Mouse (Mus musculus) activated CD4-positive, CD25-positive, alpha-beta regulatory T cell (primary cell): ENCODE measurements around the gene Rln3. TPM values are rescaled to one million over a fixed set of nuclear protein-coding genes. Genes with fewer than 3 reads are reported as not detected.

Source experiments
- polyA plus RNA-seq, 2 experiments: library from polyadenylated mRNA; unstranded; fragments of 100-300 nt; shearing (Covaris generic); gene quantifications; one replicate each; pipeline ENCODE4 v1.2.1; 2017

The Rln3 gene
- polyA plus RNA-seq, result 100 to 1,000 TPM; 167 to 253 TPM

DNA sequence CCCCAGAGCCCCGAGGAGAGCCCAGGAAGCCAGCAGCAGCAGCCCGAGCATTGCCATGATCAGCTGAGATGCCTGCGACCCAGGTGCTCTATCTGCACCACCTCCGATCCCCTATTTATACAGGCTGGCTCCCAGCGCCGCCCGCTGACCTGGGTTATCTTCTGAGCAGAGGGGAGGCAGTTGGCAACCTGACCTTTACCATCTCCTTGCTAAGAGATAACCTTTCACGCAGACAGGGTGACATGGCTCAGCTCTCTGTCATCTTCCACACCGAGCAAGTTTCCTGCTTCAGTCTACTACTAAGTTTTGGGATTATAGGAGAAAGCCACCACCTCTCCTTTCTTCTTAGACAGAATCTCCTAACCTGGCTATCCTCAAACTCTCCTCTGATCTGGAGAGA is at the start of gene Rln3:
Gene Rln3 (minus strand): TSS at position 101 of the 400 bp plus-strand sequence.

DNA sequence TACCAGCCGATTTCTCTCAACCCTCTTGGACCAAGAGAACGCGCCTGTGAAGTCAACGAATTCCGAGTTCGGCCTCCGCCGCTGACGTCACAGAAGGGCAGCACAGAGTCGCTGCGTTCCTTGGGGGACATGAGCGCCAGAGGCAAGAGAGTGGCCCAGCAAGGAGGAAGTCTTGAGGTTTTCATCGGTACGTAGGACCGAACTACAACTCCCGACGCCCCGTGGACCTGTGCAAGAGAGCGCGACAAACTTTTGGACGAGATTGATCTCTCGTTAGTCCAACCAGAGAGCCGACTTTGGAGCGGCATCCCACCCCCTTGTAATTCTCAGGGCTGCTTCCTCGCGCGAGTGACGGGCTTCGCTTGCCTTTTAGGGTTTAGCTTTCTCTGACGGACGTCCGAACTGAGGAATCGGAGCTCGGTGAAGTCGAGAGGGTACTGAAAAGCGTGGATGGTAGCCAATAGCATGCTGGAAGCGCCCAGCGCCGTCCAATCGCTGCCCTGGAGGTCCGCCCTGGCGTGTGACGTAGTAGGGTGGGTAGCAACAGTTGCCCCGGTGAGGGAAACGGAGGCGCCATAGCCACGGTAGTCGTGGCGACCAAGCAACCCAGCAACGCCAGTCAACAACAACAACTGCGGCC is 21.6 kb upstream of the Rln3 start, which contains the start of gene Rfx1:
Gene Rfx1 (plus strand): TSS at position 544 of the 640 bp plus-strand sequence.

DNA sequence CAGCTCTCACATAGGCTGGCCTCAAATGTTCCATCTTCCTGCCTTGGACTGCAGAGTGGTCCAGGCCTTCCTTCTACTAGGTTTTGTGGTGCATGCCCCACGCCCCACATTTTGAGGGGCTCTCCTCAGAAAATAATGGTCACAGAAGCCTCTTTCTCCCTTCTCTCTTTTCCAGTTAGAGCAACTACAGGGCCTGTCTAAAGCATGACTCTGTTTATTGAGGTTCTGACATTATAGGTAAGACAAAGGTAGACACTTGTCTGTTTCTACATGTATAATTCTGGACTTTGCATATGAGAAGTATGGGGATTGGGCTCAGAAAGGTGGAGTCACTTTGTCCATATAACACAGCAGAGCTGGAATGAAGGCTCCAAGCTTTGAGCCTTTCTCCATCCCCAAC is 20.2 kb upstream of the Rln3 start, which contains the start of gene Gm10643:
Gene Gm10643 (minus strand): TSS at position 101 of the 400 bp plus-strand sequence.

DNA sequence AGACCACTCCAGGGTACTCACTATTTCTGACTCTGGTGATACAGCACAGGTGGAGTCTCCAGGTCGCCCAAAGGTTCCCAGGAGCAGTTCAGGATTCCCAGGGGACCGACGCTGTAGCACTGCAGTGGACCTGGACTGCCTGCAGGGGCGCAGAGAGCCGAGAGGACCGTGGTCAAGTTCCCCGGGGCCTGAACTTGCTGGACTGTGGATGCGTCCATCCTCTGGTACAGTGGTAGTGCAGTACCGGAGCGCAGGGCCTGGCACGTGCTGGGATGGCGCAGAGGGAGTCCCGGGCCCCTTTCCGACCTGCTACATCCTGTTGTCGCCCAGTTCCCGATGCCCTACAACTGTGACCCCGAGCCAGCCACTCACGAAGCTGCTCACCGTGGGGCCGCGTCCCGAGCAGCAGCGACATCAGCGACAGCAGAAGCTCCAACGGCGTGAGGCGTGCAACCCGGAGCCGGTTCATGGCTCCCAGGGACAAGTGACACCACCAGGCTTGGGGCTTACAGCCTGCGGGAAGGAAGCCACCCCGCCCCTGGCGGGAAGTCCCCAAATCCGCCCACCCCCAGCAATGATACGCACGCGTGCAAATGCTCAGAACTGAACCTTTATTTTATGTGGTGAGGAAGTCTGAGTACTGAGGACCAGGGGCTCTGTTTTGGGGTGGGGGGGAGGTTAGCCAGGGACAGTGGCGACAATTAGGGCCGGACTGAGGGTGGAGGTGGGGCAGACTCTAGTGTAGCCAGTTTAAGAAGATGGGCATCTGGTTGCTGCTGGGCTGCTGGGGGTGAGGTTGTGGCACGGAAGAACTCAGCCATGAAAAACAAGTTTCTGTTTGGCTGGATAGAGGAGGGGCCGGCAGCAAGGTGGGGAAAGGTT is 2.5 kb downstream of the Rln3 start, which contains the start of gene Il27ra:
Gene Il27ra (minus strand): TSS at position 524 of the 882 bp plus-strand sequence.

DNA sequence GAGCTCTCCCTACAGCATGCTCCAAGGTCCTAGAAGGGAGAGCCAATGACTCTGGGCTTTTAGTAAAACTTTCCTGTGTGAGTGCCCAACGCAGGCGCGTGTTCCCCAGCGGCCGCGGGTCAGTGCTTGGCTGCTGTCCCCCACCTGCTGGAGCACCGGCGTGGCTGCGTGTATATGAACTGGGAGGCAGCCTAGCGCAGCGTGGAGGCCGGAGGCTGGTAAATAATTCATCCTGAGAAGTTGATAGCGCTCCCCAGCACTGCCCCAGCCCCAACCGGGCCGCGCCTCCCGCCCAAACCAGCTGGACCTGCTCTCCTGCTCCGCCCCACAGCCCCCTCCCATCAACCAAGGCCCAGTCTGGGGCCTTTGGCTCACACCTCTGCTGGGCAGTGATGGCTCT is 23.7 kb downstream of the Rln3 start, which contains the start of gene Palm3:
Gene Palm3 (plus strand): TSS at position 376 of the 400 bp plus-strand sequence.

DNA sequence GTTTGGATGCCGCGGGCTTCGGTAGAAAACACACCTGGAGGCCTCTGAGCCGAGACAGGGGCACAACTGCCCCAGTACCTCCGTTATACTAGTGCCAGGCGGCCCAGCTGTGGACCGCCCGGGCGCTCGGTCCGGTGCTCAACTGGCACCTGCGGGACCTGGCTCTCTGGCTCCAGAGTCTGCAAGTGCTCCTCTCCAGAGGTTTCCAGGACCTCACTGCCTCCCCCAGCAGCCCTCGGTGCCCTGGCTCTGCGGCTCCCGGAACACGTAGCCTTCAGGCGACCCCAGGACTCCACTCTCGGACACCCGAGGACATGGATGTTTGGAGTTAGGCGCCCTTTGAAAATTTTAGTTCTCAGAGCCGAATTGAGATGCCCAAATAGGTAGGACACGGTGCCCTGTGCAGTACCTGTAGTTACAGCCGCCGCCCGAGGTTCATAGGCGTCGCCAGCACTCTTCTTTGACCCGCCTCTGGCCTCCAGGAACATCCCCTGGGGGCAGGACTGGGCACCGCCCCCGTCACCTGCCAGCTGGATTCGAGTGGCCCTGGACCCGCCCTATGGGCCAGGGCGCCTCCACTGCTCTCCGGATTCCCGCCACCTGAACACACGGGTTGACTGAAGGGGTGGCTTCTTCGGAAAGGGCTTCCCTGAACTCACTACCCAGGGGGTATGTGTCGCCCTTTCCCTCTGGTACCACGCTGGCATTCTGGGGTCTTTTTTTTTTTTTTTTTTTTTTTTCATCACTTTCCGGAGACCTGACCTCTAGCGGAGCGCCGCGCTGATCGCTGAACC is 32.9 kb downstream of the Rln3 start, which contains the start of gene 2210011C24Rik:
Gene 2210011C24Rik (minus strand): TSS at position 467 of the 794 bp plus-strand sequence.

DNA sequence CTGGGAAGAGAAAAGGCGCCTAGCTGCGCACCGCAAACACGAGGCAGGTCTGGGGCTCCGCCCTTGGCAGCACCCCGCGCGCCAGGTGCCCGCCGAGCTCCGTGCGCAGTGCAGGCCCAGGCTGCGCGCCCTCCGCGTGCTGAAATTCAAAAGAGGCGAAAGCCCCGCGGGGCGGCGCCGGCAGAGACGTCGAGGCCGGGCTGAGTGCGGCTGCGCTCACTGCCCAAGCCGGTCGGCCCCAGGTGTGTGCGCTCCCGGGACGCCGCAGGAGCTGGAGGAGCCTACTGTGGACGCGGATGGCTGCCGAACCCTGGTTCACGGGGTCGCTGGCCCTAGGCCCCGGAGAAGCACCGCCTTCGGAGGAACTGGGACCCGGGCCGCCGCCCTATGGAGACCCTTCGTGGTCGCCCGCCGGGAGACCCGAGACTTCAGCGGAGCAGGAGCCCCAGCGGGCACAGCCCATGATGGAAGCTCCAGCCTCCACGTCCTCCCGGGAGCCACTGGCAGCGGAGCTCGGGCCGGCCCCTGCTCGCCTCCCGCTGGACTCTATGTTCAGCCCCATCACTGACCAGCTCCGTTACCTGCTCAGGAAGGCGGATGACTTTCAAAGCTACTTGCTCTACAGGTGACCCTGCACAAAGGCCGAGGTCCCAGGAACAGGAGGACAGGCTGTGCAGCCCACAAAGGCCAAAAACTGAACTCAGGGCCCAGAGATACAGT is 43.4 kb downstream of the Rln3 start, which contains the start of gene 1700067K01Rik:
Gene 1700067K01Rik (plus strand): TSS at position 222 of the 720 bp plus-strand sequence.

DNA sequence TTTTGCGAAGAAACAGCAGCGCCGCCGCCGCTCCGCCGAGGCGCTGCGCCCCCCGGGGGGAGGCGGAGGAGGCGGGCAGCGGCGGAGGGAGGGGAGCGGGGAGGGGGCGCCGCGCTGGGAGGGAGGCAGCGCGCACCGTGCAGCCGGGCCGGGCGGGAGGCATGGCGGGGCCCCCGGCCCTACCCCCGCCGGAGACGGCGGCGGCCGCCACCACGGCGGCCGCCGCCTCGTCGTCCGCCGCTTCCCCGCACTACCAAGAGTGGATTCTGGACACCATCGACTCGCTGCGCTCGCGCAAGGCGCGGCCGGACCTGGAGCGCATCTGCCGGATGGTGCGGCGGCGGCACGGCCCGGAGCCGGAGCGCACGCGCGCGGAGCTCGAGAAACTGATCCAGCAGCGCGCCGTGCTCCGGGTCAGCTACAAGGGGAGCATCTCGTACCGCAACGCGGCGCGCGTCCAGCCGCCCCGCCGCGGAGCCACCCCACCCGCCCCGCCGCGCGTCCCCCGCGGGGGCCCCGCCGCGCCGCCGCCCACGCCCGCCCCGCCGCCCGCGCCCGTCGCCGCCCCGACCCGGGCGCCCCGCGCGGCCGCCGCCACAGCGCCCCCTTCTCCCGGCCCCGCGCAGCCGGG is 47.2 kb downstream of the Rln3 start, which contains the start of gene Samd1:
Gene Samd1 (plus strand): TSS at position 162 of the 631 bp plus-strand sequence.

Other genes starting within 250 kb of the Rln3 start
- 10 to 100 TPM in 1 of 2 experiments, 1 to 10 TPM in 1; 7.8 to 15.3 TPM for gene Adgrl1, start 144.9 kb downstream of the Rln3 start, polyA plus RNA-seq
- under 1 TPM; 0.24 to 0.63 TPM for gene Gm10644, start 89.8 kb downstream of the Rln3 start, polyA plus RNA-seq
- gene Asf1b, start 89.5 kb downstream of the Rln3 start, polyA plus RNA-seq, result 10 to 100 TPM; 40.2 to 42.2 TPM
- gene Prkaca, start 72.0 kb downstream of the Rln3 start, polyA plus RNA-seq, result 10 to 100 TPM; 54.6 to 58.2 TPM
- gene Samd1, start 47.3 kb downstream of the Rln3 start, polyA plus RNA-seq, result 10 to 100 TPM in 1 of 2 experiments, 1 to 10 TPM in 1; 9.1 to 11.7 TPM
- under 1 TPM; 0.12 to 0.36 TPM for gene 1700067K01Rik, start 43.5 kb downstream of the Rln3 start, polyA plus RNA-seq
- gene 2210011C24Rik, start 32.8 kb downstream of the Rln3 start, polyA plus RNA-seq, result 1 to 10 TPM; 4.0 to 4.1 TPM
- 10 to 100 TPM; 10.1 to 13.4 TPM for gene Palm3, start 23.5 kb downstream of the Rln3 start, polyA plus RNA-seq
- 100 to 1,000 TPM; 260 to 302 TPM for gene Il27ra, start 2.4 kb downstream of the Rln3 start, polyA plus RNA-seq
- 1 to 10 TPM; 1.8 to 2.1 TPM for gene Gm10643, start 20.1 kb upstream of the Rln3 start, polyA plus RNA-seq
- gene Rfx1, start 21.8 kb upstream of the Rln3 start, polyA plus RNA-seq, result 10 to 100 TPM; 14.4 to 40.5 TPM
- 10 to 100 TPM; 32.6 to 41.2 TPM for gene Dcaf15, start 59.8 kb upstream of the Rln3 start, polyA plus RNA-seq
- 10 to 100 TPM; 17.6 to 39.5 TPM for gene Podnl1, start 81.0 kb upstream of the Rln3 start, polyA plus RNA-seq
- gene Cc2d1a, start 102.9 kb upstream of the Rln3 start, polyA plus RNA-seq, result 10 to 100 TPM; 28.8 to 41.8 TPM
- gene 4930432K21Rik, start 103.0 kb upstream of the Rln3 start, polyA plus RNA-seq, result 1 to 10 TPM in 1 of 2 experiments, under 1 TPM in 1; 0.31 to 1.4 TPM
- gene Nanos3, start 140.2 kb upstream of the Rln3 start, polyA plus RNA-seq, result 1 to 10 TPM; 1.3 to 4.5 TPM
- 10 to 100 TPM in 1 of 2 experiments, 1 to 10 TPM in 1; 6.8 to 15.0 TPM for gene Zswim4, start 192.1 kb upstream of the Rln3 start, polyA plus RNA-seq
- 100 to 1,000 TPM; 287 to 296 TPM for gene D8Ertd738e, start 204.7 kb upstream of the Rln3 start, polyA plus RNA-seq
- gene Mri1, start 212.3 kb upstream of the Rln3 start, polyA plus RNA-seq, result 100 to 1,000 TPM; 105 to 132 TPM
- 10 to 100 TPM; 33.8 to 36.6 TPM for gene Ccdc130, start 225.4 kb upstream of the Rln3 start, polyA plus RNA-seq